Mouse (Mus musculus): Measurements from ENCODE around the gene BC016579. TPM values are rescaled to one million over a fixed set of nuclear protein-coding genes. Genes with fewer than 3 reads are reported as not detected.

BC016579 gene
- 0.44 and 0.54 TPM in 2 replicates for polyA plus RNA-seq (2016; fragmentation: Nextera tagmentation; extraction: Ambion mirVana)

GRCm38 (mm10) chr16:45653934-45654332 lies at the start of gene BC016579:
BC016579 (minus strand) TSS chr16:45654068.
- peaks cover 38% of the 10 kb centered on the region for H3K4me1 ChIP-seq
- peak within 1 kb of the TSS; percentile 23 for H3K9ac ChIP-seq
- 22% methylated on average over 20 of the region's 20 CpGs for WGBS (ENCODE audit: insufficient replicate concordance)
- ATAC-seq = peak; percentile 71
- no peaks in the 10 kb centered on the region for H3K27me3 ChIP-seq (replicated peaks)
- H3K27ac ChIP-seq = no peak within 1 kb of the TSS
- H3K36me3 ChIP-seq = no peaks in the 10 kb centered on the region
- H3K9me3 ChIP-seq (replicated peaks) = no peaks in the 10 kb centered on the region
- H3K4me2 ChIP-seq = peak within 1 kb of the TSS; percentile 61
- H3K4me3 ChIP-seq = peak within 1 kb of the TSS; percentile 30

GRCm38 (mm10) chr16:45699301-45699700 lies 45.4 kb upstream of the BC016579 start:
- Histone ChIP-seq H3K27ac (no peak overlapping the region), H3K36me3 (no peaks in the 10 kb centered on the region), H3K4me3 (no peak overlapping the region), H3K9me3 (replicated peaks) (no peaks in the 10 kb centered on the region), H3K4me2 (no peak overlapping the region), H3K27me3 (replicated peaks) (no peaks in the 10 kb centered on the region), H3K4me1 (no peaks in the 10 kb centered on the region), H3K9ac (no peak overlapping the region)
- no peak for ATAC-seq
- 54% methylated on average over 5 of the region's 5 CpGs for whole genome bisulfite sequencing (ENCODE audit: insufficient replicate concordance)

GRCm38 (mm10) chr16:45697996-45698395 lies 44.1 kb upstream of the BC016579 start:
- Histone ChIP-seq H3K4me3 (no peak overlapping the region), H3K4me2 (no peak overlapping the region), H3K27ac (no peak overlapping the region), H3K36me3 (no peaks in the 10 kb centered on the region), H3K9ac (no peak overlapping the region), H3K9me3 (replicated peaks) (no peaks in the 10 kb centered on the region), H3K4me1 (no peaks in the 10 kb centered on the region), H3K27me3 (replicated peaks) (no peaks in the 10 kb centered on the region)
- ATAC-seq = no peak
- 68% methylated on average over 6 of the region's 6 CpGs for WGBS (ENCODE audit: insufficient replicate concordance)

- Histone ChIP-seq H3K27ac (no peak overlapping the region), H3K4me3 (no peak overlapping the region), H3K4me2 (no peak overlapping the region), H3K36me3 (no peaks in the 10 kb centered on the region), H3K4me1 (no peaks in the 10 kb centered on the region), H3K27me3 (replicated peaks) (no peaks in the 10 kb centered on the region), H3K9me3 (replicated peaks) (no peaks in the 10 kb centered on the region), H3K9ac (no peak overlapping the region)
- WGBS (ENCODE audit: insufficient replicate concordance) = 64% methylated on average over 9 of the region's 9 CpGs
- ATAC-seq = no peak
Observed at GRCm38 (mm10) chr16:45695445-45696160, 41.7 kb upstream of the BC016579 start.

GRCm38 (mm10) chr16:45693558-45693957 lies 39.7 kb upstream of the BC016579 start, which contains the start of gene Tmprss7:
Tmprss7 (minus strand) TSS chr16:45693658.
- no peak for ATAC-seq
- H3K27ac ChIP-seq = no peak within 1 kb of the TSS
- H3K4me1 ChIP-seq = no peaks in the 10 kb centered on the region
- no peaks in the 10 kb centered on the region for H3K9me3 ChIP-seq (replicated peaks)
- no peak within 1 kb of the TSS for H3K4me2 ChIP-seq
- WGBS (ENCODE audit: insufficient replicate concordance) = 53% methylated on average over 10 of the region's 10 CpGs
- H3K9ac ChIP-seq = no peak within 1 kb of the TSS
- H3K27me3 ChIP-seq (replicated peaks) = no peaks in the 10 kb centered on the region
- no peak within 1 kb of the TSS for H3K4me3 ChIP-seq
- no peaks in the 10 kb centered on the region for H3K36me3 ChIP-seq

GRCm38 (mm10) chr16:45692851-45693250 lies 39.0 kb upstream of the BC016579 start:
- Histone ChIP-seq H3K27ac (no peak overlapping the region), H3K36me3 (no peaks in the 10 kb centered on the region), H3K4me3 (no peak overlapping the region), H3K9ac (no peak overlapping the region), H3K4me1 (no peaks in the 10 kb centered on the region), H3K9me3 (replicated peaks) (no peaks in the 10 kb centered on the region), H3K27me3 (replicated peaks) (no peaks in the 10 kb centered on the region), H3K4me2 (no peak overlapping the region)
- no peak for ATAC-seq
- 66% methylated on average over 3 of the region's 3 CpGs for WGBS (ENCODE audit: insufficient replicate concordance)

GRCm38 (mm10) chr16:45690178-45690577 lies 36.3 kb upstream of the BC016579 start:
- H3K4me3 ChIP-seq = no peak overlapping the region
- H3K27me3 ChIP-seq (replicated peaks) = no peaks in the 10 kb centered on the region
- WGBS (ENCODE audit: insufficient replicate concordance) = 48% methylated on average over 4 of the region's 4 CpGs
- H3K36me3 ChIP-seq = no peaks in the 10 kb centered on the region
- no peaks in the 10 kb centered on the region for H3K9me3 ChIP-seq (replicated peaks)
- no peak overlapping the region for H3K9ac ChIP-seq
- no peak overlapping the region for H3K4me2 ChIP-seq
- no peaks in the 10 kb centered on the region for H3K4me1 ChIP-seq
- no peak for ATAC-seq
- H3K27ac ChIP-seq = no peak overlapping the region

GRCm38 (mm10) chr16:45686833-45687232 lies 33.0 kb upstream of the BC016579 start:
- no peak overlapping the region for H3K27ac ChIP-seq
- no peaks in the 10 kb centered on the region for H3K27me3 ChIP-seq (replicated peaks)
- H3K36me3 ChIP-seq = no peaks in the 10 kb centered on the region
- H3K9ac ChIP-seq = no peak overlapping the region
- H3K9me3 ChIP-seq (replicated peaks) = no peaks in the 10 kb centered on the region
- ATAC-seq = no peak
- H3K4me3 ChIP-seq = no peak overlapping the region
- H3K4me2 ChIP-seq = no peak overlapping the region
- H3K4me1 ChIP-seq = no peaks in the 10 kb centered on the region
- 51% methylated on average over 3 of the region's 3 CpGs for WGBS (ENCODE audit: insufficient replicate concordance)

- 61% methylated on average over 3 of the region's 3 CpGs for WGBS (ENCODE audit: insufficient replicate concordance)
- H3K4me3 ChIP-seq = no peak overlapping the region
- H3K9ac ChIP-seq = no peak overlapping the region
- no peak overlapping the region for H3K4me2 ChIP-seq
- H3K4me1 ChIP-seq = no peaks in the 10 kb centered on the region
- no peaks in the 10 kb centered on the region for H3K36me3 ChIP-seq
- H3K9me3 ChIP-seq (replicated peaks) = no peaks in the 10 kb centered on the region
- H3K27me3 ChIP-seq (replicated peaks) = no peaks in the 10 kb centered on the region
- no peak for ATAC-seq
- H3K27ac ChIP-seq = no peak overlapping the region
Observed at GRCm38 (mm10) chr16:45685295-45685694, 31.4 kb upstream of the BC016579 start.

- WGBS (ENCODE audit: insufficient replicate concordance) = 12% methylated on average over 8 of the region's 8 CpGs
- H3K27ac ChIP-seq = no peak overlapping the region
- H3K4me2 ChIP-seq = no peak overlapping the region
- H3K36me3 ChIP-seq = no peaks in the 10 kb centered on the region
- no peak for ATAC-seq
- H3K4me3 ChIP-seq = no peak overlapping the region
- no peaks in the 10 kb centered on the region for H3K27me3 ChIP-seq (replicated peaks)
- H3K9me3 ChIP-seq (replicated peaks) = no peaks in the 10 kb centered on the region
- no peaks in the 10 kb centered on the region for H3K4me1 ChIP-seq
- no peak overlapping the region for H3K9ac ChIP-seq
Observed at GRCm38 (mm10) chr16:45684815-45685214, 30.9 kb upstream of the BC016579 start.

- Histone ChIP-seq H3K4me2 (no peak overlapping the region), H3K9me3 (replicated peaks) (no peaks in the 10 kb centered on the region), H3K36me3 (no peaks in the 10 kb centered on the region), H3K9ac (no peak overlapping the region), H3K27me3 (replicated peaks) (no peaks in the 10 kb centered on the region), H3K4me3 (no peak overlapping the region), H3K4me1 (no peaks in the 10 kb centered on the region), H3K27ac (no peak overlapping the region)
- ATAC-seq = no peak
- WGBS (ENCODE audit: insufficient replicate concordance) = 17% methylated on average over 1 of the region's 1 CpGs
Observed at GRCm38 (mm10) chr16:45676462-45676861, 22.6 kb upstream of the BC016579 start.

- H3K9ac ChIP-seq = no peak overlapping the region
- no peaks in the 10 kb centered on the region for H3K9me3 ChIP-seq (replicated peaks)
- 0 out of 2 replicates have a peak, but pooled peaks cover 2% of the 10 kb centered on the region for H3K4me1 ChIP-seq
- no peak overlapping the region for H3K27ac ChIP-seq
- no peak overlapping the region for H3K4me2 ChIP-seq
- no peaks in the 10 kb centered on the region for H3K27me3 ChIP-seq (replicated peaks)
- no peak overlapping the region for H3K4me3 ChIP-seq
- WGBS (ENCODE audit: insufficient replicate concordance) = 72% methylated on average over 4 of the region's 4 CpGs
- H3K36me3 ChIP-seq = no peaks in the 10 kb centered on the region
- no peak for ATAC-seq
Observed at GRCm38 (mm10) chr16:45670005-45670404, 16.1 kb upstream of the BC016579 start.

- H3K27ac ChIP-seq = peak overlapping the region; percentile 30; the same call in 1 of the 2 replicates
- WGBS (ENCODE audit: insufficient replicate concordance) = 9% methylated on average over 3 of the region's 3 CpGs
- 0 out of 2 replicates have a peak, but pooled peaks cover 2% of the 10 kb centered on the region for H3K4me1 ChIP-seq
- H3K9me3 ChIP-seq (replicated peaks) = no peaks in the 10 kb centered on the region
- no peak for ATAC-seq
- H3K27me3 ChIP-seq (replicated peaks) = no peaks in the 10 kb centered on the region
- H3K4me3 ChIP-seq = no peak overlapping the region
- no peak overlapping the region for H3K9ac ChIP-seq
- H3K36me3 ChIP-seq = no peaks in the 10 kb centered on the region
- no peak overlapping the region for H3K4me2 ChIP-seq
Observed at GRCm38 (mm10) chr16:45668178-45668577, 14.3 kb upstream of the BC016579 start.

Data from liver, embryonic 12.5 days (tissue).